Mouse (Mus musculus): ENCODE data around the gene Map2. TPM values are rescaled to one million over a fixed set of nuclear protein-coding genes. Genes with fewer than 3 reads are reported as not detected.

Gene Map2
- polyA plus RNA-seq, 1 experiment = not detected

DNA sequence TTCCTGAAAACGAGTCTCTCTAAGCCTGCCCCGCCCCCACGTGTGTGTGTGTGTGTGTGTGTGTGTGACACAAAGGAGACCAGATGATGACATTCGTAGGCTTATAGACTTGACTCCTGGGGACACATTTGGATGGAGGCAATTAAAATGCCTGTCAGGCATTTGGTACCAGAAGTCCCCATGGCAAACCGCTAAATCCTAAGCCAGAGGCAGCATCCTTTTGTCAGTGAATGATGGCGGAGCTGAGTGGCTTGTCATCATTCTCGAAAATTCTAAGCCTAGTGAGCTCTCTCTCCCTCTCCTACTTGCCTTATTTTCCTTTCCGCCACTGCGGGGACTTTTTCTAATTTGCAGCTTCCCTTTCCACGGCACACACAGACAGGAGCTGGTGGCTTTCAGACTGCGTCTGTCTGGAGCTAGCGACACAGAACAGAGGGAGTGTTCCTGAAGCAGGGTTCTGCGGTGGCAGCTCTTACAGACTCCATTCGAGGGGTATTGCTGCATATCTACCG lies 146.6 kb downstream of the Map2 start:
- Histone ChIP-seq H3K4me3 (replicated peaks) (no peak overlapping the region), H3K27me3 (ENCODE audit: control insufficient read depth) (no peaks in the 10 kb centered on the region), H3K9me3 (ENCODE audit: control insufficient read depth, low read length) (no peaks in the 10 kb centered on the region), H3K36me3 (ENCODE audit: control insufficient read depth) (no peaks in the 10 kb centered on the region), H3K4me1 (ENCODE audit: control insufficient read depth) (no peaks in the 10 kb centered on the region)
- TF ChIP-seq TAL1 (IDR thresholded peaks at IDR 0.05; ENCODE audit: low read length) (no peak), GATA1 (IDR thresholded peaks at IDR 0.05; ENCODE audit: low read length) (no peak)

DNA sequence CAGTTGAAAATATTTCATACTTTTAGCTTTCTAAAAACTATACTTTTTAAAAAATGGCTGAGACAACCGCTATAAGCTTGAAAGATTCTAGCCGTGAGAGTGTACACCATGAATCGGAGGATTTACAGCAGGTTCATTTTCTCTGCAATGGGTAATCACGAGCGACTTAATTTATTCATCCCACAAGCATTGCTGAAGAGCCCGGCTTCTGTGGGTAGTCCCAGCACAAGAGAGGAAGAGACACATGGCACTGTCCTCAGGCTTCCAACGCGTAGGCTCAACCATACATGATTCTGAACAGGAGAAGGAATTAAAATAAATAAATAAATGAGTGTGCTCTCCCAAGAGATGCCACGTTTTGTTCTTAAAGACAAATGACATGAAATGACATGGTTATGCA lies 148.4 kb downstream of the Map2 start:
- H3K4me3 ChIP-seq (replicated peaks) = no peak overlapping the region

DNA sequence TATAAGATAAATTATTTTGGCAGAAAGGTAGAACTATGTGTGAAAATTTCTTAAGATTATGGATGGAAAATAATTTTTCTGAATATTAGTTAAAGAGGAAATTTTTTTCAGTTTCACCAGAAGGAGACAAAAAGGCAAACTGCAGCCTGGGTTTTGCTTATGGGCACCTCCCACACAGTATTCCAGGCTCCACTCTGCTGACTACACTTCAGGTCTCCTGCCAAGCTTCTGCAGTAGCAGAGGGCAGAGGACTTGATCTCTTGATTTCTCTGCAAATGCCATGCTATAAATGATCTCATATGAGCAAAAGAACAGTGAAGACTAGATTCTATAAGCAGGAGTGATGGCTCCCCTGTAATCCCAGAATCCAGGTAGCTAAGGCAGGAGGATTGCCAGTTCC lies 149.9 kb downstream of the Map2 start:
- Histone ChIP-seq H3K4me3 (replicated peaks) (no peak overlapping the region), H3K36me3 (ENCODE audit: control insufficient read depth) (no peaks in the 10 kb centered on the region), H3K27me3 (ENCODE audit: control insufficient read depth) (no peaks in the 10 kb centered on the region), H3K9me3 (ENCODE audit: control insufficient read depth, low read length) (no peaks in the 10 kb centered on the region), H3K4me1 (ENCODE audit: control insufficient read depth) (no peaks in the 10 kb centered on the region)
- TF ChIP-seq TAL1 (IDR thresholded peaks at IDR 0.05; ENCODE audit: low read length) = no peak
- no peak for TF ChIP-seq GATA1 (IDR thresholded peaks at IDR 0.05; ENCODE audit: low read length)

More for the DNA sequence above, 148.4 kb downstream of the Map2 start:
- Histone ChIP-seq H3K9me3 (ENCODE audit: control insufficient read depth, low read length) (no peaks in the 10 kb centered on the region), H3K4me1 (ENCODE audit: control insufficient read depth) (no peaks in the 10 kb centered on the region), H3K36me3 (ENCODE audit: control insufficient read depth) (no peaks in the 10 kb centered on the region), H3K27me3 (ENCODE audit: control insufficient read depth) (no peaks in the 10 kb centered on the region)
- TF ChIP-seq GATA1 (IDR thresholded peaks at IDR 0.05; ENCODE audit: low read length) = no peak
- no peak for TF ChIP-seq TAL1 (IDR thresholded peaks at IDR 0.05; ENCODE audit: low read length)

DNA sequence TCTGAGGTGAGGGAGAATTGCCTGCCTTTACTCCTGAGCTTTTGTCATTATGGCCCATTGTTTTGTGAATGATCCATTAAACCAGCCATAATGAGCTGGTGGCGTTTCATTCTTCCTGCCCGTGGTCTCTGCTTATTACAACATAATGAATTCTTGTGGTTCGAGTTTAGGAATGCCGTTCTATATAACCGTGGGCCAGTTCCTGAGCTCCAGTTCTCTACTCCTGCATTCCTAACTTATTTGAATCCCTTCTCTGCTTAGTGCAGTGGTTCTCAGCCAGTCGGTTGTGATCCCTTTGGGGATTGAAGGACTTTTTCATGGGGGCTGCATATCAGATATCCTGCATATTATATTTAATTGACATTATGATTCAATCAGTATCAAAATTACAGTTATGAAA lies 153.9 kb downstream of the Map2 start:
- TF ChIP-seq GATA1 (IDR thresholded peaks at IDR 0.05; ENCODE audit: low read length) (no peak), TAL1 (IDR thresholded peaks at IDR 0.05; ENCODE audit: low read length) (no peak)
- no peaks in the 10 kb centered on the region for H3K36me3 ChIP-seq (ENCODE audit: control insufficient read depth)
- H3K4me1 ChIP-seq (ENCODE audit: control insufficient read depth) = no peaks in the 10 kb centered on the region
- no peaks in the 10 kb centered on the region for H3K9me3 ChIP-seq (ENCODE audit: control insufficient read depth, low read length)
- no peak overlapping the region for H3K4me3 ChIP-seq (replicated peaks)
- no peaks in the 10 kb centered on the region for H3K27me3 ChIP-seq (ENCODE audit: control insufficient read depth)

DNA sequence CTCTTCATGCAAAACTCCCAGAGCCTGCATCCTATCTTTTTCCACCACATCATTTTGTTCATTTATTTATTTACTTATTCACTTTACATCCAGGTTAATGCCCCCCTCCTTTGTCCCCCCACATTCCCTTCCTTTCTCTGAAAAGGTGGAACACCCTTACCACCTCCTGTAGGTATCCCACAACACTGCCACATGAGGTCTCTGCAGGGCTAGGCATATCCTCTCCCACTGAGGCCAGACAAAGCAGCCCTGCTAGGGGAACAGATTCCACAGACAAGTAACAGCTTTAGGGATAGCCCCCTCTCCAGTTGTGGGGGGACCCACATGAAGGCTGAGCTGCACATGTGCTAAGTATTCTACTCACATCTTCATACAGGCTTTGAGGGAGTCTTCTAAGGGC lies 154.5 kb downstream of the Map2 start:
- Histone ChIP-seq H3K4me3 (replicated peaks) (no peak overlapping the region), H3K27me3 (ENCODE audit: control insufficient read depth) (no peaks in the 10 kb centered on the region), H3K4me1 (ENCODE audit: control insufficient read depth) (no peaks in the 10 kb centered on the region), H3K36me3 (ENCODE audit: control insufficient read depth) (no peaks in the 10 kb centered on the region), H3K9me3 (ENCODE audit: control insufficient read depth, low read length) (no peaks in the 10 kb centered on the region)
- TF ChIP-seq GATA1 (IDR thresholded peaks at IDR 0.05; ENCODE audit: low read length) = no peak
- no peak for TF ChIP-seq TAL1 (IDR thresholded peaks at IDR 0.05; ENCODE audit: low read length)

DNA sequence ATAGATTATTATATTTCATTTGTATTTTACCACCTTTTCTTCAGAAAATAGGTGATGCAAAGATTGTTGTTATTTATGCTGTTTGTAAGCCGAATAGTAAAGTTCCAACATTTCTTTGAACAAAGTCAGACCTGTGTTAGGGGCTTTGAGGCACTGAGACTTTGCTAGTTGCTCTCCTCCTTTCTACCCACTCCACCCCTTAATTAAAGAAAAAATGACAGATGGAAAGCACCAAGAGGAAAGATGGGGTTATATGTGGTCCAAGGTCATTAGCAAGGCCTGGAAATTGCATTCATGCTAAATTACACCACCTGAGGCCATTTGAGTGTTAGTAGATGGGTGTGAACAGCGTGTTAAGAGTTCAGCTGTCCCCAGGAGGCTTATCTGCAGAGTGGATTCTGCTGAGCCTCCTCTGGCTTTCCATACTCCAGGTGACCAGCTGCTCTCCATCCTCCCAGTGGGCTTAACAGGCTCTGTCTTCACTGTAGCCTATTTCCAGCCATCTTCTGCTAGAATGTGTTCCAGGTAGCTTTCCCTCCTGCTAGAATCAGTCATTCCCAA lies 160.7 kb downstream of the Map2 start:
- Histone ChIP-seq H3K9me3 (ENCODE audit: control insufficient read depth, low read length) (no peaks in the 10 kb centered on the region), H3K4me1 (ENCODE audit: control insufficient read depth) (no peaks in the 10 kb centered on the region), H3K27me3 (ENCODE audit: control insufficient read depth) (no peaks in the 10 kb centered on the region), H3K4me3 (replicated peaks) (no peak overlapping the region), H3K36me3 (ENCODE audit: control insufficient read depth) (no peaks in the 10 kb centered on the region)
- TF ChIP-seq GATA1 (IDR thresholded peaks at IDR 0.05; ENCODE audit: low read length) (no peak), TAL1 (IDR thresholded peaks at IDR 0.05; ENCODE audit: low read length) (no peak)

DNA sequence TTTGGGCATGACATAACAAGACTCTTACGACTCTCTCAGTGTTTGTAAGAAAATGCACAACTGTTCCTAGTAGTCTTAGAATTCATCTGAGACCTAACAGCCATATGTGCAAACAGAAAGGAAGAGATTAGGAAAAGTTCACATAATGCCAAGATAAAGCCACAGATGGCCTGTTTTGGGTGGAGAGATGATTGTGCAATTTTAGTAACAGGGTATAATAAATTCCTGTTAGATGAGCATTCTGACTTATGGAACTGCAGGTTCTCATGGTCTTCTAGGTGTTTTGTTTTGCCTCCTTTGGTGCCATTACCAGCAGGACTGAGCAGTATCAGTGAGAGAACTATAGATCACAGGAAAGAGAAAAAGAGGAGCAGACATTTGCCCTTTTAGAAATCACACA lies 164.1 kb downstream of the Map2 start:
- TF ChIP-seq TAL1 (IDR thresholded peaks at IDR 0.05; ENCODE audit: low read length) (no peak), GATA1 (IDR thresholded peaks at IDR 0.05; ENCODE audit: low read length) (no peak)

DNA sequence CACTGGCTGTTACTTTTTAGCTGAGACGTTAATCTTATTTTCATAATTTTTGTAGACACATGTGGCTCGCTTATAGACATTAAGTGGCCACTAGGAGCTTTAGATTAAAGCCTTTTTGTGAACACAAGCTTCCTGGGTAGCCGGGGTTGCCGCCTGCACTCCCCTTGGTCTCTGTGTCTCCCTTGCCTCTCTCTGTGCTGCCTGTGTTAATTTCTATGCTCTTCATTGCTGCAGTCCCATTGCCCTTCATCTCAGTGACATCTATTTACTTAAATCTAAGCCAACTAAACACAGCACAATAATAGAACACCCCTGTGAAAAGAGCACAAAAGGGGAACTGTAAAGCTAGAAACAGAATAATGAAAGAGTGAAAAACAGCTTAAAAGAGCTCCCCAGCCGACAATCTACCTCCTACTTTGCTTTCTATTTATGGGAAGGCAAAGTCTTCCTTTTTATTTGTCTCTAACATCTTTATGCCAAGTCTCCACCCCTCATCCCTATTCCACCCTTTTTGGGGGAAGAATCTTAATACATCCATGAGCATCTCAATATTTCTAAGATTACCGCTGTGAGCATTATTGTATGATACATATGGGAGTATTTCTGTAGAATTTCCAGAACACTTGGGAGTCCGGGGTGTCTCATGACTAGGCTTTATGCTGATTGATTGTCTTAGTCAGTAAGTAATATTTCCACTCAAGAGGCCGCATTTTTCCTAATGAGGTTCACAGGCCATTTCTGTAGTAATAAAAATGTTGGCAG lies 173.5 kb downstream of the Map2 start:
- no peak for TF ChIP-seq TAL1 (IDR thresholded peaks at IDR 0.05; ENCODE audit: low read length)
- TF ChIP-seq GATA1 (IDR thresholded peaks at IDR 0.05; ENCODE audit: low read length) = no peak
- H3K4me3 ChIP-seq (replicated peaks) = no peak overlapping the region
- H3K27me3 ChIP-seq (ENCODE audit: control insufficient read depth) = no peaks in the 10 kb centered on the region
- no peaks in the 10 kb centered on the region for H3K36me3 ChIP-seq (ENCODE audit: control insufficient read depth)
- H3K9me3 ChIP-seq (ENCODE audit: control insufficient read depth, low read length) = no peaks in the 10 kb centered on the region
- no peaks in the 10 kb centered on the region for H3K4me1 ChIP-seq (ENCODE audit: control insufficient read depth)

More for the DNA sequence above, 164.1 kb downstream of the Map2 start:
- no peaks in the 10 kb centered on the region for H3K36me3 ChIP-seq (ENCODE audit: control insufficient read depth)
- no peaks in the 10 kb centered on the region for H3K9me3 ChIP-seq (ENCODE audit: control insufficient read depth, low read length)
- no peaks in the 10 kb centered on the region for H3K4me1 ChIP-seq (ENCODE audit: control insufficient read depth)
- no peak overlapping the region for H3K4me3 ChIP-seq (replicated peaks)
- no peaks in the 10 kb centered on the region for H3K27me3 ChIP-seq (ENCODE audit: control insufficient read depth)

DNA sequence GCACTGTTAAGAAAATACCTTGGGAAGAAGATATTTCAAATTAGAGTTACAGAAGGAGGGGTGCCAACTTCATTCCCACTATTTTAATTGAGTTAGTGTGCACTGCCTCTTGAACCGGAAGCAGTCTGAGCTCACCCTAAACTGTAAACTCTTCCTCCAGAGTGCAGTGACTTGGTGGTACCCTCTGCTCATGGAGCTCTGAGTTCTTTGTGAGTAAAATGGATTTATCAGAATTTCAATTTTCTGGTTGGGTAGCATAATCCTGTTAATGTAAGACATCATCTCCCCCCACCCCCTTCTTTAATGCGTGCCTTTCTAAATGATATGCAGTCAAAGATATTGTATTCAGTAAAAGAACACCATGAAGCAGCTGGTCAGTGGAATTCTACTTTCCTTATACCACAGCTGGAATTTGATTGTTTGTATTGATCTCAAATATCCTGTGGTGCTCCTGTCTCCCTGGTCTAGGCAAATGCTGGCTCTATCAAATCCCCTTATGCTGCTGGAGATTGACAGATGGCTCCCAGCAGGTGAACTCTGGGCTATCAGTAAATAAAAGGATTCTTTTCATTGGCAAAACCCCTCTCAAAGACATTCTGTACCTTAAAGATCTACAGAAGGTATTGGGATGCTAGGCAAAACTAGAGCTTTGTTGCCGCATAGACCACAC lies 174.2 kb downstream of the Map2 start:
- Histone ChIP-seq H3K4me3 (replicated peaks) (no peak overlapping the region), H3K4me1 (ENCODE audit: control insufficient read depth) (no peaks in the 10 kb centered on the region), H3K9me3 (ENCODE audit: control insufficient read depth, low read length) (no peaks in the 10 kb centered on the region), H3K36me3 (ENCODE audit: control insufficient read depth) (no peaks in the 10 kb centered on the region), H3K27me3 (ENCODE audit: control insufficient read depth) (no peaks in the 10 kb centered on the region)
- TF ChIP-seq GATA1 (IDR thresholded peaks at IDR 0.05; ENCODE audit: low read length) = no peak
- TF ChIP-seq TAL1 (IDR thresholded peaks at IDR 0.05; ENCODE audit: low read length) = no peak

Measured in erythroblast, embryonic 14.5 days (primary cell).